Mouse (Mus musculus) stomach, embryonic 16.5 days (tissue): Measurements from ENCODE around the gene Ttc27. TPM values are rescaled to one million over a fixed set of nuclear protein-coding genes. Genes with fewer than 3 reads are reported as not detected.

Experiments
- ATAC-seq: fragments of 200-750 bp; cut with Nextera tagmentation; 2 replicates; pipeline ENCODE4 v1.8.0; 2017; ENCODE audit warnings: moderate number of reproducible peaks, moderate TSS enrichment; ENCODE audit not compliant: insufficient read depth, low FRiP score
- H3K27ac ChIP-seq: fragments of 300-500 bp; sonication (generic); 2 replicates; pipeline ENCODE4 v1.5.1; 2014; ENCODE audit warnings: low read length
- H3K27me3 ChIP-seq: fragments of 300-500 bp; sonication (generic); 2 replicates; pipeline ENCODE4 v1.6.1; 2014; ENCODE audit warnings: low read length, control low read depth, mixed read lengths; ENCODE audit not compliant: control insufficient read depth, insufficient read depth
- H3K36me3 ChIP-seq: fragments of 300-500 bp; sonication (generic); 2 replicates; pipeline ENCODE4 v1.6.1; 2014; ENCODE audit warnings: low read length; ENCODE audit not compliant: control insufficient read depth, insufficient read depth
- H3K4me1 ChIP-seq: fragments of 300-500 bp; sonication (generic); 2 replicates; pipeline ENCODE4 v1.6.1; 2014; ENCODE audit warnings: low read length, control low read depth, mixed read lengths; ENCODE audit not compliant: control insufficient read depth, insufficient read depth
- H3K4me2 ChIP-seq: fragments of 300-500 bp; sonication (generic); 2 replicates; pipeline ENCODE4 v1.6.1; 2014; ENCODE audit warnings: low read depth, low read length, mixed read lengths
- H3K4me3 ChIP-seq: fragments of 300-500 bp; sonication (generic); replicated peaks from 2 replicates; pipeline ENCODE4 v1.5.1; 2014; ENCODE audit warnings: mild to moderate bottlenecking, low read length
- H3K9ac ChIP-seq: fragments of 300-500 bp; sonication (generic); 2 replicates; pipeline ENCODE4 v1.6.1; 2014; ENCODE audit warnings: low read length
- H3K9me3 ChIP-seq: fragments of 300-500 bp; sonication (generic); replicated peaks from 2 replicates; pipeline ENCODE4 v1.6.1; 2016; ENCODE audit warnings: low read length, control low read depth; ENCODE audit not compliant: control insufficient read depth
- WGBS: fragments of 180-500 bp; shearing (Covaris S2); extraction: QIAGEN DNeasy Blood & Tissue Kit; methylation state at CpG from one replicate; pipeline ENCODE4 v1.1.7; 2014; 5-methylcytosine and 5-hydroxymethylcytosine counted together
- polyA plus RNA-seq: library from polyadenylated mRNA; unstranded; fragments of >200 nt; fragmentation: Nextera tagmentation; extraction: Ambion mirVana; gene quantifications from 2 replicates; pipeline ENCODE4 v1.2.1, GENCODE M21; 2015

The Ttc27 gene
- polyA plus RNA-seq, 1 experiment from 2014 or later: 19.7 TPM

GRCm38 (mm10) chr17:74904332-74904687, 186.8 kb downstream of the Ttc27 start:
- Histone ChIP-seq H3K4me3 (no peak overlapping the region), H3K4me2 (peak overlapping the region; percentile 30; the same call in 1 of the 2 replicates), H3K9ac (peak overlapping the region; percentile 39), H3K36me3 (no peaks in the 10 kb centered on the region), H3K4me1 (peaks cover 10% of the 10 kb centered on the region), H3K9me3 (no peaks in the 10 kb centered on the region), H3K27me3 (no peaks in the 10 kb centered on the region), H3K27ac (peak overlapping the region; percentile 62)
- ATAC-seq: no peak
- WGBS: 63% methylated on average over 1 of the region's 1 CpGs

DNA sequence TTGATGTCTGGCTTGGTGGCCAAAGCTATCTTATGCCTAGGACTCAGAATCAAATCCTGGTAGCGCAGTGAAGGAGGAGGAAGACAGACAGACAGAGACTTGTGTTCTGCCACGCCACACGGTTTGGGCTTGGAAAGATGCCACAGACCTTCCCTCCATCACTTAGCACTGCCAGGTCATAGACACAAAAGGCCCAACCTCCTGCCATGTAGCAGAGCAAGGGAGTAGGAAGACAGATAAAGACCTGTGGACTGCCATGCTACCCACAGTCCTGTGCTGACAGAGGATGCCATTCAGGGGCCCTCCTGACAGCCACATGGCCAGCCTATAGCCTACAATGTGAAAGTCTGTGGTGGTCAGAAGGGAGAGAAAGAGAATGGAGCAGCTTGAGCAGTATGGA, 187.4 kb downstream of the Ttc27 start:
- Histone ChIP-seq H3K9ac (no peak overlapping the region), H3K4me1 (peaks cover 10% of the 10 kb centered on the region), H3K4me2 (no peak overlapping the region), H3K27ac (no peak overlapping the region), H3K27me3 (no peaks in the 10 kb centered on the region), H3K9me3 (no peaks in the 10 kb centered on the region), H3K36me3 (no peaks in the 10 kb centered on the region), H3K4me3 (no peak overlapping the region)
- ATAC-seq: peak; percentile 10; the same call in 1 of the 2 replicates
- WGBS: 94% methylated on average over 3 of the region's 3 CpGs

- ATAC-seq: no peak
These were observed 195.5 kb downstream of the Ttc27 start for GRCm38 (mm10) chr17:74912995-74913394.

More at GRCm38 (mm10) chr17:74912995-74913394, 195.5 kb downstream of the Ttc27 start:
- Histone ChIP-seq H3K4me2 (no peak overlapping the region), H3K27me3 (no peaks in the 10 kb centered on the region), H3K4me3 (no peak overlapping the region), H3K4me1 (no peaks in the 10 kb centered on the region), H3K27ac (no peak overlapping the region), H3K9ac (no peak overlapping the region), H3K9me3 (peaks cover 9% of the 10 kb centered on the region; the same call in 1 of the 2 replicates), H3K36me3 (no peaks in the 10 kb centered on the region)
- WGBS: 94% methylated on average over 2 of the region's 2 CpGs

Other genes with a start within 250 kb of the Ttc27 start
- 57.0 and 62.3 TPM in 2 replicates for gene Yipf4, start 228.2 kb upstream of the Ttc27 start, polyA plus RNA-seq
- gene Birc6, start 189.4 kb upstream of the Ttc27 start, polyA plus RNA-seq: 73.9 and 90.2 TPM in 2 replicates